Mouse (Mus musculus) midbrain, embryonic 14.5 days (tissue): ENCODE data around the gene Cyp4x1. TPM values are rescaled to one million over a fixed set of nuclear protein-coding genes. Genes with fewer than 3 reads are reported as not detected.
A peak's percentile ranks its signal among the peaks of the same experiment; 100 is the strongest.

ENCODE experiments used
- ATAC-seq: fragments of 200-750 bp; cut with Nextera tagmentation; 2 replicates; pipeline ENCODE4 v1.8.0; 2017; ENCODE audit warnings: moderate number of reproducible peaks, moderate library complexity; ENCODE audit not compliant: low FRiP score, low TSS enrichment
- DNase-seq: peaks from one replicate; pipeline ENCODE4 v3.0.0-alpha.2; 2015
- H3K27ac ChIP-seq: fragments of 300-500 bp; sonication (generic); replicated peaks from 2 replicates; pipeline ENCODE4 v1.5.1; 2014; ENCODE audit warnings: mild to moderate bottlenecking, low read depth, low read length, moderate library complexity
- H3K27me3 ChIP-seq: fragments of 300-500 bp; sonication (generic); 2 replicates; pipeline ENCODE4 v1.6.1; 2014; ENCODE audit warnings: low read length, control low read depth, mixed read lengths; ENCODE audit not compliant: control insufficient read depth, insufficient read depth
- H3K36me3 ChIP-seq: fragments of 300-500 bp; sonication (generic); 2 replicates; pipeline ENCODE4 v1.6.1; 2014; ENCODE audit warnings: low read length, control low read depth; ENCODE audit not compliant: control insufficient read depth, insufficient read depth
- H3K4me1 ChIP-seq: fragments of 300-500 bp; sonication (generic); 2 replicates; pipeline ENCODE4 v1.6.1; 2014; ENCODE audit warnings: mild to moderate bottlenecking, antibody characterized with exemption, low read length, control low read depth; ENCODE audit not compliant: control insufficient read depth, insufficient read depth
- H3K4me2 ChIP-seq: fragments of 300-500 bp; sonication (generic); 2 replicates; pipeline ENCODE4 v1.6.1; 2014; ENCODE audit warnings: mild to moderate bottlenecking, low read length, moderate library complexity
- H3K4me3 ChIP-seq: fragments of 300-500 bp; sonication (generic); replicated peaks from 2 replicates; pipeline ENCODE4 v1.5.1; 2014; ENCODE audit warnings: low read depth, low read length
- H3K9ac ChIP-seq: fragments of 300-500 bp; sonication (generic); replicated peaks from 2 replicates; pipeline ENCODE4 v1.6.1; 2014; ENCODE audit warnings: mild to moderate bottlenecking, low read length, moderate library complexity
- H3K9me3 ChIP-seq: fragments of 300-500 bp; sonication (generic); 2 replicates; pipeline ENCODE4 v1.6.1; 2016; ENCODE audit warnings: low read length, control low read depth, mixed read lengths; ENCODE audit not compliant: control insufficient read depth
- WGBS: fragments of 180-500 bp; shearing (Covaris S2); extraction: QIAGEN DNeasy Blood & Tissue Kit; methylation state at CpG from one replicate; pipeline ENCODE4 v1.1.7; 2014; 5-methylcytosine and 5-hydroxymethylcytosine counted together
- polyA plus RNA-seq: library from polyadenylated mRNA; unstranded; fragments of >200 nt; fragmentation: Nextera tagmentation; extraction: Ambion mirVana; gene quantifications from 2 replicates; pipeline ENCODE4 v1.2.1, GENCODE M21; 2014

The Cyp4x1 gene
- polyA plus RNA-seq, 1 experiment from 2014 or later, result 10.8 TPM

DNA sequence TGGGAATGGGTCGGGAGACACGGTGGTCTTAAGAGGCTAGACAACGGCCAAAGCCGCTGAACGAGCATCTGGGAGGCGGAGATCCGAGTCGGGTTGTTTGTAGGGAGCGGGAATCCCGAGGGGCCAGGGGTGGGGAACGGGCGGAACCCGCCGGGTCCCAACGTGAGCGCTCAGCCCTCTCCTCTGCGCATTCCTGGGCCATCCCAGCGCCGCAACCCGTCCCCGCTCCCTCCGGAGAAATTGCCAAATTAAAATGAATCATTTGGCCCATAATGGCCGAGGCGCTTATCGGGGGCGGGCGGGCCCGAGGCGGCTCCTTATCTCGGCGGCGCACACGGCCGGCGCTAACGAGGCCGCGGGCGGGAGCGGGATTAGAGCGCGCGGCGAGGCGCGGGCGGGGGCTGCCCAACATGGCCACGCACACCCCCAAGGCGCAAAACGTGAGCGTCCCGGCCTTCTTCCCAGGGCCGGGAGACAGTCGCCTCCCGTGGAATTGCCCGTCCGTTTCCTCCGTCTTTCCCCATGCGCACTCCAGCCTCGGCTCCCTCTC lies 77.6 kb downstream of the Cyp4x1 start, which contains the start of gene Tal1:
TSS of gene Tal1 (plus strand) at position 56 of the 550 bp plus-strand sequence.
- Histone ChIP-seq H3K9me3 (no peaks in the 10 kb centered on the region), H3K9ac (peak within 1 kb of the TSS; percentile 68), H3K4me1 (0 out of 2 replicates have a peak, but pooled peaks cover 6% of the 10 kb centered on the region), H3K4me3 (peak within 1 kb of the TSS; percentile 43), H3K27ac (peak within 1 kb of the TSS; percentile 95), H3K27me3 (peaks cover 67% of the 10 kb centered on the region), H3K4me2 (peak within 1 kb of the TSS; percentile 97), H3K36me3 (no peaks in the 10 kb centered on the region)
- under 1% methylated on average over 60 of the region's 60 CpGs for WGBS
- ATAC-seq (peak; percentile 82), DNase-seq (peak; percentile 87)

Other genes starting within 250 kb of the Cyp4x1 start
- 0.11 and 0.54 TPM in 2 replicates for gene Foxd2, start 225.4 kb downstream of the Cyp4x1 start, polyA plus RNA-seq
- gene Foxe3, start 208.3 kb downstream of the Cyp4x1 start, polyA plus RNA-seq, result not detected in 2 replicates
- gene Cmpk1, start 147.0 kb downstream of the Cyp4x1 start, polyA plus RNA-seq, result 188 and 217 TPM in 2 replicates
- 1.7 and 4.8 TPM in 2 replicates for gene Stil, start 134.1 kb downstream of the Cyp4x1 start, polyA plus RNA-seq
- gene Tal1, start 77.9 kb downstream of the Cyp4x1 start, polyA plus RNA-seq, result 23.1 and 23.8 TPM in 2 replicates
- gene Pdzk1ip1, start 45.6 kb downstream of the Cyp4x1 start, polyA plus RNA-seq, result 2.0 and 4.5 TPM in 2 replicates
- not detected in 2 replicates for gene Cyp4a29, start 107.8 kb upstream of the Cyp4x1 start, polyA plus RNA-seq
- not detected in 2 replicates for gene Cyp4a12a, start 164.8 kb upstream of the Cyp4x1 start, polyA plus RNA-seq